Mouse (Mus musculus) lung, embryonic 14.5 days (tissue): ENCODE measurements around the gene Lmtk3. TPM values are rescaled to one million over a fixed set of nuclear protein-coding genes. Genes with fewer than 3 reads are reported as not detected.

ENCODE experiments used
- ATAC-seq: fragments of 200-750 bp; cut with Nextera tagmentation; 2 replicates; pipeline ENCODE4 v1.8.0; 2017; ENCODE audit warnings: mild to moderate bottlenecking, moderate TSS enrichment, moderate library complexity; ENCODE audit not compliant: insufficient read depth
- DNase-seq: peaks from one replicate; pipeline ENCODE4 v3.0.0-alpha.2; 2015
- H3K27ac ChIP-seq: fragments of 300-500 bp; sonication (generic); 2 replicates; pipeline ENCODE4 v1.5.1; 2014; ENCODE audit warnings: low read depth, mild to moderate bottlenecking, moderate library complexity
- H3K27me3 ChIP-seq: fragments of 300-500 bp; sonication (generic); 2 replicates; pipeline ENCODE4 v1.6.1; 2014; ENCODE audit warnings: low read length, control low read depth; ENCODE audit not compliant: insufficient read depth
- H3K36me3 ChIP-seq: fragments of 300-500 bp; sonication (generic); 2 replicates; pipeline ENCODE4 v1.6.1; 2014; ENCODE audit warnings: control low read depth; ENCODE audit not compliant: insufficient read depth
- H3K4me1 ChIP-seq: fragments of 300-500 bp; sonication (generic); 2 replicates; pipeline ENCODE4 v1.6.1; 2014; ENCODE audit warnings: antibody characterized with exemption, control low read depth; ENCODE audit not compliant: insufficient read depth
- H3K4me2 ChIP-seq: fragments of 300-500 bp; sonication (generic); 2 replicates; pipeline ENCODE4 v1.6.1; 2014; ENCODE audit warnings: mild to moderate bottlenecking
- H3K4me3 ChIP-seq: fragments of 300-500 bp; sonication (generic); 2 replicates; pipeline ENCODE4 v1.5.1; 2014; ENCODE audit warnings: low read depth, low read length
- H3K9ac ChIP-seq: fragments of 300-500 bp; sonication (generic); 2 replicates; pipeline ENCODE4 v1.6.1; 2014
- H3K9me3 ChIP-seq: fragments of 300-500 bp; sonication (generic); 2 replicates; pipeline ENCODE4 v1.6.1; 2016; ENCODE audit warnings: low read depth, low read length, control low read depth
- CTCF ChIP-seq: IDR thresholded peaks from 2 replicates; pipeline ENCODE4 v1.5.1; 2016; ENCODE audit warnings: antibody characterized with exemption, low read depth
- WGBS: fragments of 180-500 bp; shearing (Covaris S2); extraction: QIAGEN DNeasy Blood & Tissue Kit; methylation state at CpG from one replicate; pipeline ENCODE4 v1.1.7; 2014; 5-methylcytosine and 5-hydroxymethylcytosine counted together
- polyA plus RNA-seq: library from polyadenylated mRNA; unstranded; fragments of >200 nt; fragmentation: Nextera tagmentation; extraction: Ambion mirVana; gene quantifications from 2 replicates; pipeline ENCODE4 v1.2.1, GENCODE M21; 2014

Lmtk3 gene
- polyA plus RNA-seq, 1 experiment from 2014 or later, result 1.9 TPM

DNA sequence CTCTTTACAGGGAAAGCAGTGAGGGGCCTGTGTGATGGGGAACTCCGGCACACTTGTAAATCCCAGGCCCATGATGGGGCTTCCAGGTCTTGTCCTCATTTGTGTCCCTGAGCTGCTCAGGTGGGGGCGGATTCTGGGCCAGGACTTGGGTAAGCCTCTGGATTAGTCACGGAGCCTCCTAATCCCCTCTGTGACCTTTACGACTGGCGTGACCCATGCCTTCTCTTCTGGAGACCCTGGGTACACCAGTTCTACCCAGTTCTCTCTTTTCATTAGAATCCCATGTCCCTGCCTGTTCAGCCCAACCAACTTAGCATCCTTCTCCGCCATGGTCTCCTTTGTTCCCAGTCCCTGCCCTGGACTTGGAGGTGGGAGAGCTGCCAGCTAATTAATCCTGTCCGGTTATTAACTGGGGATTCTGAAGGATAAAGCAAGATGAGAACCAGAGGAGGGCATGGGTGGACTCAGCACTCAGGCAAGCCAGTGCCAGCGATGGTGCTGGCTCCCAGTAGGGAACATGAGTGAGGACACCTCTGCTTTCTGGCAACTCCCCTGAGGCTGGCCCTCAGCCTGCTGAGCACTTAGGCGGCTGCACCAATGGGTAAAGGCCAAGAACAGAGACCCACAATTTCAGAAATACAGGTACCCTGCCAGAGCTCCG lies 31.9 kb downstream of the Lmtk3 start:
- Histone ChIP-seq H3K4me1 (peaks cover 7% of the 10 kb centered on the region; the same call in 1 of the 2 replicates), H3K9ac (no peak overlapping the region), H3K27me3 (no peaks in the 10 kb centered on the region), H3K27ac (no peak overlapping the region), H3K4me2 (peak overlapping the region; percentile 51), H3K4me3 (0 out of 2 replicates have a peak overlapping the region, but pooled peaks have one; percentile 94), H3K9me3 (no peaks in the 10 kb centered on the region), H3K36me3 (peaks cover 26% of the 10 kb centered on the region)
- ATAC-seq (no peak), DNase-seq (no peak)
- TF ChIP-seq CTCF, result no peak
- WGBS, result 63% methylated on average over 10 of the region's 10 CpGs

GRCm38 (mm10) chr7:45815984-45816351 lies 32.4 kb downstream of the Lmtk3 start:
- DNase-seq, result no peak
- TF ChIP-seq CTCF, result no peak
- WGBS, result 53% methylated on average over 2 of the region's 2 CpGs
- Histone ChIP-seq H3K27ac (no peak overlapping the region), H3K9me3 (no peaks in the 10 kb centered on the region), H3K27me3 (no peaks in the 10 kb centered on the region), H3K4me3 (no peak overlapping the region), H3K9ac (no peak overlapping the region), H3K4me1 (peaks cover 7% of the 10 kb centered on the region; the same call in 1 of the 2 replicates), H3K4me2 (no peak overlapping the region), H3K36me3 (peaks cover 21% of the 10 kb centered on the region)
- ATAC-seq, result no peak

GRCm38 (mm10) chr7:45819843-45820242 lies 36.3 kb downstream of the Lmtk3 start:
- Histone ChIP-seq H3K4me2 (peak overlapping the region; percentile 50), H3K27ac (no peak overlapping the region), H3K4me3 (no peak overlapping the region), H3K9ac (peak overlapping the region; percentile 20; the same call in 1 of the 2 replicates), H3K36me3 (peaks cover 26% of the 10 kb centered on the region), H3K27me3 (no peaks in the 10 kb centered on the region), H3K4me1 (no peaks in the 10 kb centered on the region), H3K9me3 (no peaks in the 10 kb centered on the region)
- no peak for TF ChIP-seq CTCF
- no peak for DNase-seq
- ATAC-seq, result 0 out of 2 replicates have a peak, but pooled peaks have one; percentile 33
- 13% methylated on average over 25 of the region's 25 CpGs for WGBS

DNA sequence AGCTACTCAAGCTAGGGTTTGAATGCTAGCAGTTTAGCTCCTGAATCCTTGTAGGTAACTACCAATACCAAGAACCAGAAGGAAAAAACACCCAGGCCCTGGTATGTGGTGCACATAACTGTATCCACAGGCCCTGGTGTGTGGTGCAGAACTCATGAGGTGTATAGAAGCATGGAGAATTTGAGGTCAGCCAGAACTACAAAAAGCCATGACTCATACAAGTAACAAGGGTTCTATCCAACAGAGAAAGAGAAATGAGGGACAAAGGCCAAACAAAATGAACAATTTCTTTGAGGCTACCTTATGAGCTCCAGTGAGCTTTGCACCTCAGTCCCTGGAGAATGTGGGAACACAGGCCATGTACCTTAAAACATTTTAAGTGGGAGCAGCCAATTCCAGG lies 37.4 kb downstream of the Lmtk3 start:
- Histone ChIP-seq H3K36me3 (peaks cover 37% of the 10 kb centered on the region), H3K4me2 (no peak overlapping the region), H3K4me1 (no peaks in the 10 kb centered on the region), H3K9ac (no peak overlapping the region), H3K27ac (no peak overlapping the region), H3K27me3 (no peaks in the 10 kb centered on the region), H3K9me3 (no peaks in the 10 kb centered on the region), H3K4me3 (no peak overlapping the region)
- no peak for ATAC-seq
- no peak for TF ChIP-seq CTCF
- no peak for DNase-seq

DNA sequence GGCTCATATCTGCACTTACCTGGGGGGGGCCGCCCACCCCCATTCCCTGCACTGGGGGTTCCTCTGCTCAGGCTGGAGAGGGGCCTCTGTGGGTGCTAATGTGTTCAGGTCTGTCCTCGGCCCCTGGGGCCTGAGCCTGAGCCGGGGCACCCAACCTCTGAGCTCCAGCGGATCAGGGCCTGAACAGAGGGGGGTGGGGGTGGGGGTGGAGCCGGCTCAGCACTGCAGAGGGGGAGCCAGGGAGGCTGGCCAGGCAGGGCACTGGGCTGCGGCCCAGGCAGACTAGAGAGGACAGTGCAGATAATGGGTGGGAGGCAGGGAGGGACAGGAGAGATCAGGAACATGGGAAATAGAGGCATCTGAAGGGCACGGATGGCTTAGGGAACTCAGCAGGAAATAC lies 41.1 kb downstream of the Lmtk3 start, which contains the start of gene Kcnj14:
TSS of gene Kcnj14 (minus strand) at position 185 of the 400 bp plus-strand sequence.
- no peaks in the 10 kb centered on the region for H3K27me3 ChIP-seq
- ATAC-seq (no peak), DNase-seq (no peak)
- no peaks in the 10 kb centered on the region; the same call in 1 of the 2 replicates for H3K4me1 ChIP-seq
- H3K9ac ChIP-seq, result no peak within 1 kb of the TSS
- H3K4me3 ChIP-seq, result no peak within 1 kb of the TSS
- no peak for TF ChIP-seq CTCF
- 64% methylated on average over 7 of the region's 7 CpGs for WGBS
- H3K27ac ChIP-seq, result no peak within 1 kb of the TSS
- H3K9me3 ChIP-seq, result no peaks in the 10 kb centered on the region
- no peak within 1 kb of the TSS for H3K4me2 ChIP-seq
- peaks cover 74% of the 10 kb centered on the region for H3K36me3 ChIP-seq

DNA sequence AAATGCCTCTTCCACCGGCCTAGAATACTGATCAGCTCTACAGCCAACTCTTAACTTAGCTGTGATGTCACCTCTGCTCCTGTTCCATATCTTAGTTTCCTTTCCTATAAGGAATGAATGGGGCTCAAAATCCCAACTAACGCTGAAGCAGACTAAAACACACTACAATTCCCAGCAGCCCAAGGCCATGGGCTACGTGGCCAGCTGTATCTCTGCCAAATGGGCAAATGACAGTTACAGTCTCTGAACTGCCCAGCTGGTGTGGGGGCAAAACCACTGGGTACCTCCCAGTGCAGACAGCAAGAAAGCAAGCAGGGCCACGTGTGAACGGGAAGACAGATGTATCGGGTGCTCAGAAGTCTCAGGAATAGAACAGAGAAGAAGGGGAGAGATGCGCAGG lies 43.1 kb downstream of the Lmtk3 start:
- no peak for ATAC-seq
- 92% methylated on average over 7 of the region's 7 CpGs for WGBS
- H3K4me3 ChIP-seq, result no peak overlapping the region
- peaks cover 4% of the 10 kb centered on the region for H3K4me1 ChIP-seq
- H3K27ac ChIP-seq, result no peak overlapping the region
- H3K27me3 ChIP-seq, result peaks cover 7% of the 10 kb centered on the region
- DNase-seq, result no peak
- H3K4me2 ChIP-seq, result no peak overlapping the region
- peaks cover 74% of the 10 kb centered on the region for H3K36me3 ChIP-seq
- no peak overlapping the region for H3K9ac ChIP-seq
- no peak for TF ChIP-seq CTCF
- no peaks in the 10 kb centered on the region for H3K9me3 ChIP-seq

DNA sequence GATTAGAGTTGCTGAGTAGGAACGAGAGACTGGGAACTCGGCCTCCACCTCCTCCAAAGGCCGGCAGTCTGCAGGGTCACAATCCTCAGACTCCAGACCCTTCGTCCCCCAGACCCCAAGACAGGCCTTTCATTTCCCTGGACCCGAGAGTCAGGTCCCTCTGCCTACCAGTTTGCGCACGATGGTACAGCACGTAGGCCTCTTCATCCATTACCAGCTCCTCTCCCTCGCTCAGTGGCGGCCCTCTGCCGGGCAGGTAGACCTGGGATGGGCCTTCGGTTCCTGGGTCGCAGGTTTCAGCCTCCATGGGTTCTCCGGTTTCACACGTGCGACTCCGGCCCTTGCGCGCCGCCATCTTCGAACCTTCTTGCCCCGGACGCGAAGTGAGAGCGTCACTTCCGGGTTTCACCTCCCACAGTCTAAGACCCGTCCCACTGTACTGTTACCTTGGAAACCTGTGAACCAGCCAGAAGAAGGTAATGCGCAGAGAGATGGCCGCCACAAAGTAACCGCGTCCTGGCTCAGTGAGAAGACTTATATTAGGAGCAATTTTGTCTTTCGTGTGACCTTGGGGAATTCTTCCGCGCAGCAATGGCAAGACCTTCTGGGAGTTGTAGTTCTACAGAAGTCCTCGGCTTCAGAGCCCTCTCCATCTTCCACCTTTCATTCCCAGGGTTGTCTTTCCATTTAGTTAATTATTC lies 47.0 kb downstream of the Lmtk3 start, which contains the start of gene Grwd1:
TSS of gene Grwd1 (minus strand) at position 518 of the 701 bp plus-strand sequence.
- peaks cover 7% of the 10 kb centered on the region for H3K4me1 ChIP-seq
- DNase-seq, result peak; percentile 95
- H3K9ac ChIP-seq, result peak within 1 kb of the TSS; percentile 77
- TF ChIP-seq CTCF, result no peak
- peaks cover 45% of the 10 kb centered on the region for H3K27me3 ChIP-seq
- no peaks in the 10 kb centered on the region for H3K9me3 ChIP-seq
- H3K4me3 ChIP-seq, result peak within 1 kb of the TSS; percentile 91
- no peak within 1 kb of the TSS for H3K27ac ChIP-seq
- WGBS, result under 1% methylated on average over 35 of the region's 35 CpGs
- peak; percentile 88 for ATAC-seq
- H3K36me3 ChIP-seq, result peaks cover 40% of the 10 kb centered on the region
- H3K4me2 ChIP-seq, result peak within 1 kb of the TSS; percentile 88
